Mouse (Mus musculus): Measurements from ENCODE around the gene 2610528J11Rik. TPM values are rescaled to one million over a fixed set of nuclear protein-coding genes. Genes with fewer than 3 reads are reported as not detected.

The 2610528J11Rik gene
- polyA plus RNA-seq, 1 experiment from 2014 or later, result 0.31 TPM

DNA sequence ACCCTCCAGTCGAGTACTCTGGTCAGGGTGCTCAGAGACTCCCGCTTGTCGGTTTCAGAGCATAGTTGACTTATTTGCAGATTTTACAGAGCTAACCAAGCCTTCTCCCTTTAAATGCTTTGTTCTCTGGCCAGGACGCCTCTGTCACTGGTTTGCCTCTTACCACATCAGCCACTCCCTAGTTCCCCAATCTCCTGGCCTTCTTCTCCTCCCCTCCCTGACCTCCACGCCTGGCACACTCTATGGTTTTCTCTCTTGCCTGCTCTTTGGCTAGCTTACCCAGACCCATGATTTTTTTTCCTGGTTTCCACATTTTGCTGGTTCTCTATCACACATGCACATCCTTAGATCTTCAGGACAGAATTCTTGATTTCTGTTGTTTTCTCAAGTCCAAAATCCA is 8.6 kb upstream of the 2610528J11Rik start:
- 69% methylated on average over 5 of the region's 5 CpGs for WGBS
- Histone ChIP-seq H3K9ac (no peak overlapping the region), H3K9me3 (replicated peaks) (no peaks in the 10 kb centered on the region), H3K36me3 (no peaks in the 10 kb centered on the region), H3K4me1 (replicated peaks) (peaks cover 20% of the 10 kb centered on the region), H3K4me2 (no peak overlapping the region), H3K4me3 (no peak overlapping the region), H3K27ac (ENCODE audit: poor library complexity, severe bottlenecking) (no peak overlapping the region), H3K27me3 (replicated peaks) (peaks cover 15% of the 10 kb centered on the region; the same call in 1 of the 2 replicates)
- no peak for ATAC-seq (ENCODE audit: insufficient number of reproducible peaks, low FRiP score)

DNA sequence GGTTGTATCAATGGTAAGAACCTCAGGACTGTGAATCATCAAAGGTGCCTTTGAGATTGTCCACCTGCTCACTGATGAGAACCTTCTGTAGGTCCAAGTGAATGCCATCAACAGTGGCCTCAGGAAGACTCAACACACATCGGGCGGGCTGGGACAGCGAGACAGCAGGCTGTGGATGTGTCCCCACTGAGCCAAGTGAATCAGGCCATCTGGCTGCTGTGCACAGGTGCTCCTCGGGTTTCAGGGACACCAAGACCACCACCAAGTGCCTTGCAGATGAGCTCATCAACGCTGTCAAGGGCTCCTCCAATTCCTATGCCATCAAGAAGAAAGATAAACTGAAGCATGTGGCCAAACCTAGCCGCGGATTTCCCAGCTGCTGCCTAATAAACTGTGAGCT is 4.6 kb upstream of the 2610528J11Rik start:
- no peaks in the 10 kb centered on the region for H3K9me3 ChIP-seq (replicated peaks)
- no peak overlapping the region for H3K4me2 ChIP-seq
- H3K9ac ChIP-seq, result no peak overlapping the region
- ATAC-seq (ENCODE audit: insufficient number of reproducible peaks, low FRiP score), result no peak
- H3K36me3 ChIP-seq, result no peaks in the 10 kb centered on the region
- H3K27ac ChIP-seq (ENCODE audit: poor library complexity, severe bottlenecking), result no peak overlapping the region
- 0 out of 2 replicates have a peak, but pooled peaks cover 6% of the 10 kb centered on the region for H3K27me3 ChIP-seq (replicated peaks)
- H3K4me3 ChIP-seq, result no peak overlapping the region
- H3K4me1 ChIP-seq (replicated peaks), result peaks cover 5% of the 10 kb centered on the region
- 80% methylated on average over 7 of the region's 7 CpGs for WGBS

- WGBS, result 60% methylated on average over 7 of the region's 7 CpGs
- Histone ChIP-seq H3K36me3 (no peaks in the 10 kb centered on the region), H3K4me1 (replicated peaks) (no peaks in the 10 kb centered on the region), H3K9me3 (replicated peaks) (no peaks in the 10 kb centered on the region), H3K27ac (ENCODE audit: poor library complexity, severe bottlenecking) (no peak overlapping the region), H3K27me3 (replicated peaks) (0 out of 2 replicates have a peak, but pooled peaks cover 12% of the 10 kb centered on the region), H3K4me2 (no peak overlapping the region), H3K4me3 (no peak overlapping the region), H3K9ac (no peak overlapping the region)
- ATAC-seq (ENCODE audit: insufficient number of reproducible peaks, low FRiP score), result no peak
Measured at GRCm38 (mm10) chr4:118523976-118524375, 2.8 kb upstream of the 2610528J11Rik start.

GRCm38 (mm10) chr4:118525779-118526178 is 1.0 kb upstream of the 2610528J11Rik start:
- no peak overlapping the region for H3K4me3 ChIP-seq
- H3K4me1 ChIP-seq (replicated peaks), result no peaks in the 10 kb centered on the region
- no peak for ATAC-seq (ENCODE audit: insufficient number of reproducible peaks, low FRiP score)
- no peak overlapping the region for H3K27ac ChIP-seq (ENCODE audit: poor library complexity, severe bottlenecking)
- 0 out of 2 replicates have a peak, but pooled peaks cover 9% of the 10 kb centered on the region for H3K27me3 ChIP-seq (replicated peaks)
- H3K9ac ChIP-seq, result no peak overlapping the region
- no peaks in the 10 kb centered on the region for H3K9me3 ChIP-seq (replicated peaks)
- H3K4me2 ChIP-seq, result no peak overlapping the region
- WGBS, result 58% methylated on average over 3 of the region's 3 CpGs
- no peaks in the 10 kb centered on the region for H3K36me3 ChIP-seq

GRCm38 (mm10) chr4:118527335-118527681 is 509 bp downstream of the 2610528J11Rik start:
- 0 out of 2 replicates have a peak, but pooled peaks cover 9% of the 10 kb centered on the region for H3K27me3 ChIP-seq (replicated peaks)
- H3K36me3 ChIP-seq, result no peaks in the 10 kb centered on the region
- WGBS, result 44% methylated on average over 5 of the region's 5 CpGs
- no peak overlapping the region for H3K4me2 ChIP-seq
- H3K4me3 ChIP-seq, result no peak overlapping the region
- no peaks in the 10 kb centered on the region for H3K9me3 ChIP-seq (replicated peaks)
- no peak for ATAC-seq (ENCODE audit: insufficient number of reproducible peaks, low FRiP score)
- H3K4me1 ChIP-seq (replicated peaks), result no peaks in the 10 kb centered on the region
- H3K9ac ChIP-seq, result no peak overlapping the region
- H3K27ac ChIP-seq (ENCODE audit: poor library complexity, severe bottlenecking), result no peak overlapping the region

DNA sequence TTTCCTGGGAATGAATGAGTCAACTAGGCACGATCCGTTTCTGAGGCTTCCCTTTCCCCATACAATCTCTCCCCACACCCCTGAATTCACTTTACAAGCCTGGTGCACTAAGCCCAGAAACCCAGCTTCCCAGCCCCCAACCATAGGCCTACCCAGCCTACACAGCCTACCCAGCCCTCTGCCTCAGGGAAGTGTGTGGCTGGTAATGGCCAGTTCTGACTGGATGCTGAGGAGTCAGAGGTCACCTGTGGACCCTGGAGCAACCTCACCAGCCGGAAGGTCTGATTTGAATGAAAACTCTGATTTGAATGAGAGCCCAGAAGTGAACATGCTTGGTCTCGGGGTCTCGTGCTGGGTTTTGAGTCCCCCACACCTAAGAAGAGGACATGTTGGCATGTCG is 921 bp downstream of the 2610528J11Rik start:
- H3K4me3 ChIP-seq, result no peak overlapping the region
- no peak for ATAC-seq (ENCODE audit: insufficient number of reproducible peaks, low FRiP score)
- H3K27ac ChIP-seq (ENCODE audit: poor library complexity, severe bottlenecking), result no peak overlapping the region
- H3K27me3 ChIP-seq (replicated peaks), result 0 out of 2 replicates have a peak, but pooled peaks cover 9% of the 10 kb centered on the region
- H3K4me2 ChIP-seq, result no peak overlapping the region
- no peaks in the 10 kb centered on the region for H3K9me3 ChIP-seq (replicated peaks)
- WGBS, result 78% methylated on average over 6 of the region's 6 CpGs
- H3K4me1 ChIP-seq (replicated peaks), result no peaks in the 10 kb centered on the region
- no peak overlapping the region for H3K9ac ChIP-seq
- no peaks in the 10 kb centered on the region for H3K36me3 ChIP-seq

- Histone ChIP-seq H3K4me3 (no peak overlapping the region), H3K4me2 (no peak overlapping the region), H3K9me3 (replicated peaks) (no peaks in the 10 kb centered on the region), H3K4me1 (replicated peaks) (no peaks in the 10 kb centered on the region), H3K27ac (ENCODE audit: poor library complexity, severe bottlenecking) (no peak overlapping the region), H3K9ac (no peak overlapping the region), H3K27me3 (replicated peaks) (peaks cover 12% of the 10 kb centered on the region; the same call in 1 of the 2 replicates), H3K36me3 (no peaks in the 10 kb centered on the region)
- WGBS, result 63% methylated on average over 5 of the region's 5 CpGs
- no peak for ATAC-seq (ENCODE audit: insufficient number of reproducible peaks, low FRiP score)
Measured at GRCm38 (mm10) chr4:118532663-118533062, 5.9 kb downstream of the 2610528J11Rik start.

GRCm38 (mm10) chr4:118533156-118533555 is 6.4 kb downstream of the 2610528J11Rik start:
- H3K27ac ChIP-seq (ENCODE audit: poor library complexity, severe bottlenecking), result no peak overlapping the region
- 52% methylated on average over 3 of the region's 4 CpGs for WGBS
- no peak overlapping the region for H3K9ac ChIP-seq
- no peaks in the 10 kb centered on the region for H3K36me3 ChIP-seq
- H3K9me3 ChIP-seq (replicated peaks), result no peaks in the 10 kb centered on the region
- H3K4me1 ChIP-seq (replicated peaks), result no peaks in the 10 kb centered on the region
- no peak for ATAC-seq (ENCODE audit: insufficient number of reproducible peaks, low FRiP score)
- H3K4me2 ChIP-seq, result no peak overlapping the region
- no peak overlapping the region for H3K4me3 ChIP-seq
- peaks cover 11% of the 10 kb centered on the region; the same call in 1 of the 2 replicates for H3K27me3 ChIP-seq (replicated peaks)

DNA sequence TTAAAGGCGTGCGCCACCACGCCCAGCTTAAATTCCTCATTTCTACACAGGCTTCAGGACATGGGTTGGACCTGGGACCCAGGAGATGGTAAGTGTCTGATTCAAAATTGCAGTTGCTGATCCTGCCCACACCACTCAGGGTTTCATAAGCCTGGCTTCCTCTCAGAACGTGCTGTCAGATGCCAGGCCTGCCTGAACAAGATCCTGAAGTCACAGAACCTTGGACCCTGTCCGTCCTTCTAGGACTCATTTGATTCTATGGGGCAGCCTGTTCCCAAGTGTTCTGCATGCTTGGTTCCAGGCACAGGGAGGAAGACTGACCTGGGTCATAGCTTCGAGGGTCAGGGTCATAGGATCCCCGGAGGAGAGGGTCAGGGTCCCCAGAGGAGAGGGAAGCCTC is 6.8 kb downstream of the 2610528J11Rik start:
- WGBS, result 68% methylated on average over 7 of the region's 7 CpGs
- H3K4me3 ChIP-seq, result no peak overlapping the region
- H3K27me3 ChIP-seq (replicated peaks), result peaks cover 15% of the 10 kb centered on the region; the same call in 1 of the 2 replicates
- H3K36me3 ChIP-seq, result no peaks in the 10 kb centered on the region
- no peak for ATAC-seq (ENCODE audit: insufficient number of reproducible peaks, low FRiP score)
- no peaks in the 10 kb centered on the region for H3K4me1 ChIP-seq (replicated peaks)
- H3K4me2 ChIP-seq, result no peak overlapping the region
- H3K27ac ChIP-seq (ENCODE audit: poor library complexity, severe bottlenecking), result no peak overlapping the region
- no peak overlapping the region for H3K9ac ChIP-seq
- H3K9me3 ChIP-seq (replicated peaks), result no peaks in the 10 kb centered on the region

- H3K27me3 ChIP-seq (replicated peaks), result peaks cover 22% of the 10 kb centered on the region; the same call in 1 of the 2 replicates
- H3K4me1 ChIP-seq (replicated peaks), result no peaks in the 10 kb centered on the region
- H3K4me2 ChIP-seq, result no peak overlapping the region
- no peak overlapping the region for H3K4me3 ChIP-seq
- no peaks in the 10 kb centered on the region for H3K36me3 ChIP-seq
- WGBS, result 79% methylated on average over 6 of the region's 6 CpGs
- ATAC-seq (ENCODE audit: insufficient number of reproducible peaks, low FRiP score), result no peak
- H3K9ac ChIP-seq, result no peak overlapping the region
- no peaks in the 10 kb centered on the region for H3K9me3 ChIP-seq (replicated peaks)
- no peak overlapping the region for H3K27ac ChIP-seq (ENCODE audit: poor library complexity, severe bottlenecking)
Measured at GRCm38 (mm10) chr4:118535610-118536009, 8.8 kb downstream of the 2610528J11Rik start.

GRCm38 (mm10) chr4:118537801-118538200 is 11.0 kb downstream of the 2610528J11Rik start:
- Histone ChIP-seq H3K9me3 (replicated peaks) (no peaks in the 10 kb centered on the region), H3K9ac (no peak overlapping the region), H3K4me2 (no peak overlapping the region), H3K4me3 (no peak overlapping the region), H3K27ac (ENCODE audit: poor library complexity, severe bottlenecking) (no peak overlapping the region), H3K36me3 (no peaks in the 10 kb centered on the region), H3K27me3 (replicated peaks) (peaks cover 33% of the 10 kb centered on the region), H3K4me1 (replicated peaks) (peaks cover 5% of the 10 kb centered on the region; the same call in 1 of the 2 replicates)
- ATAC-seq (ENCODE audit: insufficient number of reproducible peaks, low FRiP score), result no peak
- WGBS, result 31% methylated on average over 6 of the region's 6 CpGs

DNA sequence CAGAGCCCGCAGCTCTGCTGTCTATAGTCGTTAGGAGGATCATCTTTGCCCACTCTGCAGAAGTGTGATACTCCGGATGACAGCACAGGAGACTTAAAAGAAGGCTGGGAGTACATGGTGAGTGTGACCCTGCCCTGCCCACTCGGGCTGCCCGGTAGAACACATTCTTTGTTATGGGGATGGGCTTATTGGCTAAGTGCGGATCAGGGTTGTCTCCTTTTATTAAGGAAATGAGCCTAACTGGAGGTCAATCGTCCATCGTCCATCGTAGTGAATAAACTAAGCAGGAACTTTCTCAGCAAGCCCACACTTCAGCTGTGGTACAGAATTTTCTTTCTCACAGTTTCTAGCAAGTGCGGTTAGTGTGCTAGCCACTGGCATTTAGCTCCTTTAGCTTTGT is 13.1 kb downstream of the 2610528J11Rik start:
- H3K27me3 ChIP-seq (replicated peaks), result peaks cover 29% of the 10 kb centered on the region
- H3K4me2 ChIP-seq, result no peak overlapping the region
- WGBS, result 36% methylated on average over 10 of the region's 10 CpGs
- H3K9ac ChIP-seq, result no peak overlapping the region
- H3K4me3 ChIP-seq, result no peak overlapping the region
- H3K36me3 ChIP-seq, result no peaks in the 10 kb centered on the region
- ATAC-seq (ENCODE audit: insufficient number of reproducible peaks, low FRiP score), result no peak
- peaks cover 15% of the 10 kb centered on the region for H3K4me1 ChIP-seq (replicated peaks)
- H3K27ac ChIP-seq (ENCODE audit: poor library complexity, severe bottlenecking), result no peak overlapping the region
- no peaks in the 10 kb centered on the region for H3K9me3 ChIP-seq (replicated peaks)
